Mouse (Mus musculus): ENCODE results near the gene Hnrnpl. TPM values are rescaled to one million over a fixed set of nuclear protein-coding genes. Genes with fewer than 3 reads are reported as not detected.
A peak's percentile ranks its signal among the peaks of the same experiment; 100 is the strongest.

The Hnrnpl gene
- polyA plus RNA-seq, 1 experiment from 2014 or later, result 301 TPM

DNA sequence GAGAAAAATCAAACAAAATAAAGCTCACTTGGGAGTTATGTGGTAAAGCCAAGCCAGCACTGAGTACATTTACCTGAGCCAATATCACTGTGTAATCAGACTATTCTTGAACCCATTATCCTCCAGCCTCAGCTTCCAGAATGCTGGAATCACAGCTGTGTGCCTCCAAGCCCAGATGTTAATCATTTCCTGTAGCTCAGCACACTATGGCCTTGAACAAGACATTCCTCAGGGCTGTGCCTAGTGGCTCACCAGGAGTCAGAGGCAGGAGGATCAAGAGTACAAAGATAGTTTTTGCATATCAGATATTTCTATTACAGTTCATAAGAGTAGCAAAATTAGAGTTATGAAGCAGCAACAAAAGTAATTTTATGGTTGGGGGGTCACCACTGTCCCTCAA, 16.6 kb upstream of the Hnrnpl start:
- no peaks in the 10 kb centered on the region for H3K9me3 ChIP-seq
- peaks cover 14% of the 10 kb centered on the region for H3K36me3 ChIP-seq
- no peak overlapping the region for H3K4me3 ChIP-seq
- H3K4me2 ChIP-seq, result no peak overlapping the region
- no peak overlapping the region for H3K9ac ChIP-seq
- no peak for ATAC-seq (ENCODE audit: insufficient number of reproducible peaks, insufficient read depth, low FRiP score, low TSS enrichment, low read depth)
- peaks cover 33% of the 10 kb centered on the region for H3K4me1 ChIP-seq
- no peaks in the 10 kb centered on the region for H3K27me3 ChIP-seq
- no peak overlapping the region for H3K27ac ChIP-seq

DNA sequence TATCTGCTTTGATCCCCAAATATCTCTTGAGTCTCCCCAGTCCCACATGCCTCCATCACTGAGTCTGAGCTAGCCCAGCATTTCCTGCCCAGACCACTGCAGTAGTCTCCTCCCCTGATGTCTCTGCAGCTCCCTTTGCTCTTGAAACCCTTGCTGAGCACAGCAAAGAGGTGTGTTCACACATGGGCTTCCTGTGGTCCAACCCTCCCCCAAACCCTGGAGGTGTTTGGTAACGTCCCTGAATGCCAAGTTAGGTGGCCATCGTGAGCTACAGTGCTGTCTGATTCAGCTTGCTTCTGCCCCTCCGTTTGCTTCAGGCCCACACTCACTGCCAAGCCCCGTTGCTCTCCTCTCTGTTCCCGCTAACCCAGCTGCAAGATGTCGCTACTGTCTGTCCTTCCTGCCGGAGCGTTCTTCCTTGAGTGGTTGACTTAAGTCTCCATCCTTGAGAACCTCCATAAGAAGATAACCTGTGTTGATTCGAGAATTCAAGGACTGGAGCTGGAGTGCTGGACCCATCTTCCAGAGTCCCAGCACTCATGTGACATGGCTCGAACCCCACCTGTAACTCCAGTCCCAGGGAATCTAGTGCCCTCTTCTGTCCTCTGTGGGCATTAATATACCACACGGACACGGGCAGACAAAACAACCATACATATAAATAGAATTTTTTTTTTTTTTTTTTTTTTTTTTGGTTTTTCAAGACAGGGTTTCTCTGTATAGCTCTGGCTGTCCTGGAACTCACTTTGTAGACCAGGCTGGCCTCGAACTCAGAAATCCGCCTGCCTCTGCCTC, 15.8 kb upstream of the Hnrnpl start:
- WGBS, result 84% methylated on average over 14 of the region's 14 CpGs
- no peak overlapping the region for H3K27ac ChIP-seq

DNA sequence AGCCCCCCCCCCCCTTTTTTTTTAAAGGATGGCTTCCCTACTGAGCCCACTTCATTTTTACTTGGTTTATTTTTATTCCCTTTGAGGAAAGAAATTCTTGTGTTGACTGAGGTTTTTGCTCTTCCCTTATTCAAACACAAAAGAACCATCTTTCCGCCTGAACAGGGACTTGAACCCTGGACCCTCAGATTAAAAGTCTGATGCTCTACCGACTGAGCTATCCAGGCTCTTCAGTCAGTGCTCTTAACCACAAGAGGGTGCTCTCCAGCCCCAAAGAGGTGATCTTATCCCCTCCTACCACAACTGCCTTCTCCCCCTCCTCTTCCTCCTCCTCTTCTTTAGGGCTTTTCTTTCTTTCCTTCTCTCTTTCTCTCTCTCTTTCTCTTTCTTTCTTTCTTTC, 14.5 kb upstream of the Hnrnpl start:
- H3K4me2 ChIP-seq, result no peak overlapping the region
- no peak overlapping the region for H3K9ac ChIP-seq
- H3K4me3 ChIP-seq, result no peak overlapping the region
- no peak overlapping the region for H3K27ac ChIP-seq
- H3K36me3 ChIP-seq, result no peaks in the 10 kb centered on the region
- ATAC-seq (ENCODE audit: insufficient number of reproducible peaks, insufficient read depth, low FRiP score, low TSS enrichment, low read depth), result no peak
- H3K9me3 ChIP-seq, result no peaks in the 10 kb centered on the region
- H3K27me3 ChIP-seq, result no peaks in the 10 kb centered on the region
- 30% methylated on average over 2 of the region's 2 CpGs for WGBS
- peaks cover 26% of the 10 kb centered on the region for H3K4me1 ChIP-seq

More for the DNA sequence above, 15.8 kb upstream of the Hnrnpl start:
- Histone ChIP-seq H3K4me1 (peaks cover 36% of the 10 kb centered on the region), H3K4me2 (no peak overlapping the region), H3K9ac (no peak overlapping the region), H3K27me3 (no peaks in the 10 kb centered on the region), H3K9me3 (no peaks in the 10 kb centered on the region), H3K36me3 (peaks cover 5% of the 10 kb centered on the region), H3K4me3 (no peak overlapping the region)
- ATAC-seq (ENCODE audit: insufficient number of reproducible peaks, insufficient read depth, low FRiP score, low TSS enrichment, low read depth), result no peak

DNA sequence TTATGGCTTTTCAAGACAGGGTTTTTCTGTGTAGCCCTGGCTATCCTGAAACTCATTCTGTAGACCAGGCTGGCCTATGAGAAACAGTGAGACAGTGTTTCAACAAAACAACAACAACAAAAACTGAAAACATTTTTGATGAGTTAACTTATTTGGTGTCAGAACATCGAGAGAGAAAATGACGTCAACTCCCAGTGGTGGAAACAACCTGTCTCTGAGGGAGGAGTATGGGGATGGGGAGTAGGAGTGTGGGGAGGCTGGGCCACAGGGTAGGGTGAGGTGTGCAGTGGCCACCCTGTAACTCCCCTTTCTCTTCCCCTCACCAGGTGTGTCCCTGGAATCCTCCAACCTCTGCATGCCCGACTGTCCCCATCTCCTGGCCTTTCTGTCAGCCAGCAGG, 13.8 kb upstream of the Hnrnpl start:
- Histone ChIP-seq H3K27ac (no peak overlapping the region), H3K4me3 (no peak overlapping the region), H3K9ac (no peak overlapping the region), H3K4me2 (no peak overlapping the region), H3K4me1 (peaks cover 19% of the 10 kb centered on the region), H3K36me3 (no peaks in the 10 kb centered on the region), H3K27me3 (no peaks in the 10 kb centered on the region), H3K9me3 (no peaks in the 10 kb centered on the region)
- 82% methylated on average over 3 of the region's 3 CpGs for WGBS
- no peak for ATAC-seq (ENCODE audit: insufficient number of reproducible peaks, insufficient read depth, low FRiP score, low TSS enrichment, low read depth)

DNA sequence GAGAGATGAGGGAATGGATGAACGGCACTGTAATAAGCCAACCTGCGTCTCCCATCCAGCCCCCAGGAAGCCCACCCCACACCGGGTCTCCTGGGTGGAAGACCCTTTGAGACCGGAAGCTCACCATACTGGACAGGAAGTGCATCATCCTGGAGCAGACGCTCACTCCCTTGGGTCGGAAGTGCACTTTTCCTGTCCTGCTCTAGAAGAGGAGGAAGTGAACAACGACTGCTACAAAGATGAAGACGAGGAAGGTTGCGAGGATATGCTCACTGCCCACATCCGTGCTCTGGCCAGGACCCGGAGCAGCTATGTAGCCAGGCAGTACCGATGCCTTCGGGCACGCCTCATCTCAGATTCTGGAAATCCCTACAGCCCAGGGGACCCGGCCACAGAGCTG, 12.5 kb upstream of the Hnrnpl start:
- no peaks in the 10 kb centered on the region for H3K36me3 ChIP-seq
- no peaks in the 10 kb centered on the region for H3K9me3 ChIP-seq
- H3K9ac ChIP-seq, result no peak overlapping the region
- 74% methylated on average over 15 of the region's 15 CpGs for WGBS
- ATAC-seq (ENCODE audit: insufficient number of reproducible peaks, insufficient read depth, low FRiP score, low TSS enrichment, low read depth), result no peak
- H3K4me1 ChIP-seq, result peaks cover 8% of the 10 kb centered on the region
- H3K27ac ChIP-seq, result no peak overlapping the region
- no peaks in the 10 kb centered on the region for H3K27me3 ChIP-seq
- no peak overlapping the region for H3K4me2 ChIP-seq
- H3K4me3 ChIP-seq, result no peak overlapping the region

DNA sequence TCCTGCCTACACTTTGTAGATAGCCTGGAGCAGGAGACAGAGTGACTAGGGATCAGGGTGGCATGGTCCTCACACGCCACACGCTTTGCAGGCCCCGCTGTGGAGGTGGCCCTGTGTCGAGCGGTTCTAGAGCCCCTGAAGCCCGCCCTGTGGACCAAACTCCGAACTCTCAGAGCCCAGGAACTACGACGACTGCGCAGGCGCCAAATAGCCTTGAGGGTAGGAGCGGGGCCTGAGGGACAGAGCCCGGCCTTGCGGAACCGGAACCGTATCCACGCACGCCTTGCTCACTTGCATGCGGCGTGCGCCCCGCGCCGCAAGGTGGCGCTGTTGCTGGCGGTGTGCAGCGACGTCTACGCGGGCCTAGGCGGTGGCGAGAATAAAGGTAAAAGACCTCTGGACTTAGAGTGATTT, 11.8 kb upstream of the Hnrnpl start:
- no peak for ATAC-seq (ENCODE audit: insufficient number of reproducible peaks, insufficient read depth, low FRiP score, low TSS enrichment, low read depth)
- no peaks in the 10 kb centered on the region for H3K36me3 ChIP-seq
- WGBS, result 16% methylated on average over 32 of the region's 32 CpGs
- peaks cover 11% of the 10 kb centered on the region for H3K4me1 ChIP-seq
- no peaks in the 10 kb centered on the region for H3K9me3 ChIP-seq
- H3K9ac ChIP-seq, result peak overlapping the region; percentile 65
- no peaks in the 10 kb centered on the region for H3K27me3 ChIP-seq
- H3K27ac ChIP-seq, result no peak overlapping the region
- H3K4me2 ChIP-seq, result peak overlapping the region; percentile 52
- peak overlapping the region; percentile 27 for H3K4me3 ChIP-seq

DNA sequence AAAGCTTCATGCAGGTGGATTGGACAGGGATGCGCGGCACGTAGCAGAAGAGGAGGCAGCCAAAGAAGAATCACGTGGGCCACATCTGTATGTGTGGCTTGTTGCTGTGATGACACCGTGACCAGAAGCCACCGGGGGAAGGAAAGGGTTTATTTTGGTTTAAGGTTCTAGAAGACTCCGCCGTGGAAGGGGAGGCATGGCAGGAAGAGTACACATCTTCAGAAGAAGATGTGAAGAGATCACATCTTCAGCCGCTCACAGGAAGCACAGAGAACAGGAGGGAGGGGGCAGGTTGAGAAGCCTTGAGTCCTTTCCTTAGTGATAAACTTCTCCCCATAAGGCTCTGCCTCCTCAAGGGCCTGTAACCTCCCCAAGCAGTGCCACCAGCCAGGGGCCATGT, 8.3 kb upstream of the Hnrnpl start:
- Histone ChIP-seq H3K27ac (no peak overlapping the region), H3K4me2 (no peak overlapping the region), H3K27me3 (no peaks in the 10 kb centered on the region), H3K9me3 (no peaks in the 10 kb centered on the region), H3K4me3 (no peak overlapping the region), H3K4me1 (peaks cover 38% of the 10 kb centered on the region), H3K9ac (no peak overlapping the region), H3K36me3 (no peaks in the 10 kb centered on the region)
- no peak for ATAC-seq (ENCODE audit: insufficient number of reproducible peaks, insufficient read depth, low FRiP score, low TSS enrichment, low read depth)
- 93% methylated on average over 9 of the region's 9 CpGs for WGBS

DNA sequence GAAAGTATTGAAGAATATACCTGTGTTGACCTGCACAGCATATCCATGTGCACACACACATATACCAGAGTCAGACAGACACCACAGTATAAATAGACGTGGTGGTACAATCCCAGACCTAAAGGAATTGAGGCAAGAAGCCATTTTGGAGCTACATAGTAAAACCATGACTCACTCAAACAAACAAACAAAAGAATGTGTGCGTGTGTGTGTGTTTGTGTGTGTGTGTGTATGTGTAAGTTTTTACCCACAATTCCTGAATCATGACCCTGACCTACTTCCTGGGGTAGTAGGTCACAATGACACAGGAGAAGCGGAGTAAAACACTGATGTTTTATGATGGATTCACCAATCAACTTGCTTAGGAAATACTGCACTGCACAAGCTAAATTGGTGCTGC, 6.9 kb upstream of the Hnrnpl start:
- WGBS, result 69% methylated on average over 3 of the region's 3 CpGs
- Histone ChIP-seq H3K4me3 (no peak overlapping the region), H3K9ac (no peak overlapping the region), H3K27ac (peak overlapping the region; percentile 96), H3K9me3 (no peaks in the 10 kb centered on the region), H3K4me2 (peak overlapping the region; percentile 10; the same call in 1 of the 2 replicates), H3K36me3 (no peaks in the 10 kb centered on the region), H3K4me1 (peaks cover 37% of the 10 kb centered on the region), H3K27me3 (no peaks in the 10 kb centered on the region)
- ATAC-seq (ENCODE audit: insufficient number of reproducible peaks, insufficient read depth, low FRiP score, low TSS enrichment, low read depth), result no peak

DNA sequence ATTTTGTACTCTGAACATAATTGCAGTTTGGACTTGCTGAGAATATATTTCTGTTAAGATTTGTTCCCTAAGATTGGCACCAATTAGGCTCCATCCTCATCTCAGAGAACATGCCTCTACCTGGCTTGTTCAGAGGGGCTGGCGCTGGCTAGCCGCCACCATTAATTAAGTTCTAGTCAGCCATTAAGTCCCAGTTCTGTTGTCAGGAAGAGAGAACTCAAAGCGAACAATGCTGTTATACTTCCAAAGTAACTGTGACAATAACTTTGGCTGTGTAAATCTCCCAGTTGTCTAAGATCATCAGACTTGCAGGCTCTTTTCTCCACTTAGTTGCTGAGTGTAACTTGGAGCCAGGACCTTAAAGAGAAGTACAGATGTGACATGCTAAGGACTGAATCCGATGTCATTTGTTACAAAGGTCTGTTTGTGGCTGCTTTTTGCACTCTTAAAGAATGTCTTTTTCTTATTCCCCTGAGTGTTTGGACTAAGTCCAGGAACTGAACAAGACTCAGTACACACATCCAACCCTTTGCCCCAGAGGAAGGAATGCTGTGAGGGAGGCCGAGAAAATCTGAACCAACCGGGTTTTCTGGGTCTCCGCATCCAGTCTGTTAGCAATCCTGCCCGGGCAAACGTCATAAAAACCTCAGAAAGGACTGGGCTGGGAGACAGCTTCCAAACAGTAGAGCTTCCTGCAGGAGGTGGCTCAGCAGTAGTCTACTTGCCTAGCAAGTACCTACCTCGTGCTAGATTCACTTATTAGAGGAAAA, 6.3 kb upstream of the Hnrnpl start:
- Histone ChIP-seq H3K9me3 (no peaks in the 10 kb centered on the region), H3K27me3 (no peaks in the 10 kb centered on the region), H3K36me3 (no peaks in the 10 kb centered on the region), H3K4me1 (peaks cover 31% of the 10 kb centered on the region), H3K4me3 (no peak overlapping the region), H3K27ac (peak overlapping the region; percentile 96), H3K4me2 (peak overlapping the region; percentile 40), H3K9ac (peak overlapping the region; percentile 47; the same call in 1 of the 2 replicates)
- WGBS, result 16% methylated on average over 10 of the region's 10 CpGs
- ATAC-seq (ENCODE audit: insufficient number of reproducible peaks, insufficient read depth, low FRiP score, low TSS enrichment, low read depth), result peak; percentile 62; the same call in 1 of the 2 replicates

DNA sequence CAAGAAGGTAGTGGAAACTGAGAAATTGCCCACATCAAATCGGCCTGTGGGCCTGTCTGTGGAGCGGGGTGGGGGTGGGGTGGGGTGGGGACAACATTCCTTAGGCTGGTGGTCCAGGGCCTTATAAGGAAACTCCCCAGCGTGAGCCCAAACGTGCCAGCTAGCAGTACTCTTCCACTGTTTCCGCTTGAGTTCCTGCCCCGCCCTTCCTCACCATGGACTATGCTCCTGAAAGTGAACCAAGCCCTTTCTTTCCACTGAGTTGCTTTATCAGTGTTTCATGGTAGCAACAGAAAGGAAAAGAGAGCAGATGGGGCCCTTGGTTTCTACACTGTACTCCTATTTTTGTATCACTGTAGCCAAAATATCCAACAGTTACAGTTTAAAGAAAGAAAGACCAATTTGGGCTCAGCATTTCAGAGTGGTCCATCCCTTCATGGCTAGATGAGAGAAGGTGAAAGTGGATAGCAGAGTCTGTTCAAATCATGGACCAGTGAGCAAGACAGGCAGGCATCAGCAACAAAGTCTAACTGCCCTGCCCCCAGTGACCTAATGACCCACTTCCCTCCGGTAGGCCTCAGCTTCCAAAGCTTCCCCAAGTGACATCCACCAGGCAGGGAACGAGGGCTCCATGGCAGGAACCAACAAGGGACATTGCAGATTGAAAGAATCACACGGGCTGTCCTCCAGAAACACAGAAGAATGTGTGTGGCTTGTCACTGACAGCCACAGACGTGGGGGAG, 5.3 kb upstream of the Hnrnpl start:
- Histone ChIP-seq H3K36me3 (no peaks in the 10 kb centered on the region), H3K27me3 (no peaks in the 10 kb centered on the region), H3K9ac (peak overlapping the region; percentile 47), H3K4me3 (no peak overlapping the region), H3K9me3 (no peaks in the 10 kb centered on the region), H3K4me1 (peaks cover 36% of the 10 kb centered on the region), H3K4me2 (peak overlapping the region; percentile 40), H3K27ac (peak overlapping the region; percentile 96)
- WGBS, result 8% methylated on average over 10 of the region's 10 CpGs
- peak; percentile 45; the same call in 1 of the 2 replicates for ATAC-seq (ENCODE audit: insufficient number of reproducible peaks, insufficient read depth, low FRiP score, low TSS enrichment, low read depth)

DNA sequence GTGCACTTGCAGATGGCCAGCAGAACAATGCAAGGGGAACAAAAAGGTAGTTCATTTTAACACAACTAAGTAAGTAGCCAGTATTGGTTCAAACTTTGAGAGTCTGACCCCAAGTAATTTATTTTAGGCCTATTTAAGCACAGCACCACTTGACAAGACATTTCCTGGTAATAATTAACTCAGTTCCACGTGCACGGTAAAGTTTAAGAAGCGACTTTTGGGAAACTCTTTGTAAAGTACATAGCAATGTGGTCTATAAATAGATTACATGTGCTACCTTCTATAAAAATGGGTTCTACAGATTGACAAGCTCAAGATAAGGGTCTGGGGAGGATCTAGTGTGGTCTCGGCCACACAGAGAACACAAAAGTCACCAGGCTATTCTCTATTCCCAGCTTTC, 4.6 kb upstream of the Hnrnpl start:
- Histone ChIP-seq H3K27me3 (no peaks in the 10 kb centered on the region), H3K9me3 (no peaks in the 10 kb centered on the region), H3K4me3 (no peak overlapping the region), H3K36me3 (no peaks in the 10 kb centered on the region), H3K27ac (peak overlapping the region; percentile 96), H3K9ac (no peak overlapping the region), H3K4me1 (peaks cover 40% of the 10 kb centered on the region), H3K4me2 (no peak overlapping the region)
- 46% methylated on average over 4 of the region's 4 CpGs for WGBS
- ATAC-seq (ENCODE audit: insufficient number of reproducible peaks, insufficient read depth, low FRiP score, low TSS enrichment, low read depth), result no peak

All from embryonic facial prominence, embryonic 13.5 days (tissue).